Mouse (Mus musculus) limb, embryonic 11.5 days (tissue): ENCODE results near the gene Lrfn4. TPM values are rescaled to one million over a fixed set of nuclear protein-coding genes. Genes with fewer than 3 reads are reported as not detected.
"Not testable (repeated sequence)": the region's sequence is repeated elsewhere in the genome, so short reads cannot be mapped to it uniquely, and the experiment has no call there.

Experiments
- ATAC-seq: fragments of 200-750 bp; cut with Nextera tagmentation; 2 replicates; pipeline ENCODE4 v1.8.0; 2017; ENCODE audit warnings: low read depth; ENCODE audit not compliant: insufficient number of reproducible peaks, low FRiP score, low TSS enrichment
- DNase-seq: peaks from one replicate; pipeline ENCODE4 v3.0.0-alpha.2; 2015; ENCODE audit warnings: low spot score
- H3K27ac ChIP-seq: fragments of 300-500 bp; sonication (generic); replicated peaks from 2 replicates; pipeline ENCODE4 v1.5.1; 2014; ENCODE audit warnings: low read depth, mild to moderate bottlenecking, low read length
- H3K27me3 ChIP-seq: fragments of 300-500 bp; sonication (generic); 2 replicates; pipeline ENCODE4 v1.6.1; 2014; ENCODE audit warnings: mild to moderate bottlenecking, low read length, mixed read lengths; ENCODE audit not compliant: control insufficient read depth, insufficient read depth
- H3K36me3 ChIP-seq: fragments of 300-500 bp; sonication (generic); 2 replicates; pipeline ENCODE4 v1.6.1; 2014; ENCODE audit warnings: mild to moderate bottlenecking, low read length, moderate library complexity, mixed read lengths; ENCODE audit not compliant: control insufficient read depth, insufficient read depth
- H3K4me1 ChIP-seq: fragments of 300-500 bp; sonication (generic); 2 replicates; pipeline ENCODE4 v1.6.1; 2014; ENCODE audit warnings: low read length, mixed read lengths; ENCODE audit not compliant: control insufficient read depth, insufficient read depth
- H3K4me2 ChIP-seq: fragments of 300-500 bp; sonication (generic); 2 replicates; pipeline ENCODE4 v1.6.1; 2014; ENCODE audit warnings: low read depth, mild to moderate bottlenecking, moderate library complexity; ENCODE audit not compliant: severe bottlenecking
- H3K4me3 ChIP-seq: fragments of 300-500 bp; sonication (generic); 2 replicates; pipeline ENCODE4 v1.5.1; 2014; ENCODE audit warnings: low read depth, low read length
- H3K9ac ChIP-seq: fragments of 300-500 bp; sonication (generic); 2 replicates; pipeline ENCODE4 v1.6.1; 2014; ENCODE audit warnings: mild to moderate bottlenecking, low read length
- H3K9me3 ChIP-seq: fragments of 300-500 bp; sonication (generic); 2 replicates; pipeline ENCODE4 v1.6.1; 2016; ENCODE audit warnings: low read length; ENCODE audit not compliant: control insufficient read depth
- WGBS: fragments of 180-500 bp; shearing (Covaris S2); extraction: QIAGEN DNeasy Blood & Tissue Kit; methylation state at CpG from one replicate; pipeline ENCODE4 v1.1.7; 2014; 5-methylcytosine and 5-hydroxymethylcytosine counted together
- polyA plus RNA-seq: library from polyadenylated mRNA; unstranded; fragments of >200 nt; fragmentation: Nextera tagmentation; extraction: Ambion mirVana; gene quantifications from 2 replicates; pipeline ENCODE4 v1.2.1, GENCODE M21; 2014

The Lrfn4 gene
- polyA plus RNA-seq, 1 experiment from 2014 or later, result 8.9 TPM

DNA sequence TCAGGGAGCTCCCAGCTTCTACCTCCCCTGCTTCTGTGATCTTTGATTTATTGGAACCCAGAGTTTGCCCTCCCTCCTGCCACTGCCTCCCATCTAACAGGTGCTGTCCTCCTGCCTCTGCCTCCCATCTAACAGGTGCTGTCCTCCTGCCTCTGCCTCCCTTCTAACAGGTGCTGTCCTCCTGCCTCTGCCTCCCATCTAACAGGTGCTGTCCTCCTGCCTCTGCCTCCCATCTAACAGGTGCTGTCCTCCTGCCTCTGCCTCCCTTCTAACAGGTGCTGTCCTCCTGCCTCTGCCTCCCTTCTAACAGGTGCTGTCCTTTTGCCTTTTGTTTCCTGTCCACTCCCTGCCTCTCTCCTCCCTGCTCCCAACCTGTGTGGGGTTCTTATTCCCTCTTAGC lies 28.7 kb downstream of the Lrfn4 start:
- not testable (repeated sequence) for H3K9ac ChIP-seq, H3K4me1 ChIP-seq, ATAC-seq, DNase-seq, H3K36me3 ChIP-seq, H3K27me3 ChIP-seq, H3K9me3 ChIP-seq, H3K4me2 ChIP-seq, H3K4me3 ChIP-seq, H3K27ac ChIP-seq

- no peak overlapping the region for H3K4me2 ChIP-seq
- no peak overlapping the region for H3K27ac ChIP-seq
- no peak for ATAC-seq
- no peak overlapping the region for H3K9ac ChIP-seq
- 66% methylated on average over 2 of the region's 2 CpGs for WGBS
- no peaks in the 10 kb centered on the region for H3K9me3 ChIP-seq
- no peaks in the 10 kb centered on the region for H3K4me1 ChIP-seq
- no peaks in the 10 kb centered on the region for H3K27me3 ChIP-seq
- DNase-seq, result no peak
- no peaks in the 10 kb centered on the region for H3K36me3 ChIP-seq
- H3K4me3 ChIP-seq, result no peak overlapping the region
Measured at GRCm38 (mm10) chr19:4583856-4584255, 31.6 kb downstream of the Lrfn4 start.

DNA sequence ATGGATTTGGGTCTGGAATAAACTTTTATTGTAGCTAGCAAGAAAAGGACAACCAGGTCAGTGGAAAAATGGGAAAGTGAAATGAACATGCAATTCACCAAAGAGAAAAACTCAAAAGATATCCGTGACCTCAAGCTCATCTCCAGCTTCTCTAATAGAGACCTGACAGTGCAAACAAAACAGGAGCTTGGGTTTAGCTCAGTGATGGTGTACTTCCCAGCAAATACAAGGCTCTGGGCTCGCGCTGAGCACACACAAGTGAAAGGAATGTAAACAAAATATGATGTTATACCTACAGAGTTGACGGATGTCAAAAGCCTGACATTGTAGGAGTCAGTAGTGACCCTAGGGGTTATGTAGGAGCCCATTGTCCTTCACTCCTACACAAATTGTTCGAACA lies 36.2 kb downstream of the Lrfn4 start:
- H3K9ac ChIP-seq, result no peak overlapping the region

GRCm38 (mm10) chr19:4578799-4579198 lies 36.7 kb downstream of the Lrfn4 start:
- ATAC-seq, result no peak
- Histone ChIP-seq H3K4me2 (no peak overlapping the region), H3K4me3 (no peak overlapping the region), H3K9ac (no peak overlapping the region), H3K4me1 (no peaks in the 10 kb centered on the region), H3K9me3 (no peaks in the 10 kb centered on the region), H3K36me3 (no peaks in the 10 kb centered on the region), H3K27ac (no peak overlapping the region), H3K27me3 (no peaks in the 10 kb centered on the region)
- no peak for DNase-seq
- 70% methylated on average over 2 of the region's 2 CpGs for WGBS

More for the DNA sequence above, 36.2 kb downstream of the Lrfn4 start:
- no peak overlapping the region for H3K27ac ChIP-seq
- no peak overlapping the region for H3K4me3 ChIP-seq
- ATAC-seq, result no peak
- no peak for DNase-seq
- 88% methylated on average over 5 of the region's 5 CpGs for WGBS
- H3K36me3 ChIP-seq, result no peaks in the 10 kb centered on the region
- H3K4me2 ChIP-seq, result no peak overlapping the region
- no peaks in the 10 kb centered on the region for H3K4me1 ChIP-seq
- no peaks in the 10 kb centered on the region for H3K27me3 ChIP-seq
- no peaks in the 10 kb centered on the region for H3K9me3 ChIP-seq

GRCm38 (mm10) chr19:4573241-4573640 lies 42.2 kb downstream of the Lrfn4 start:
- Histone ChIP-seq H3K9me3 (no peaks in the 10 kb centered on the region), H3K4me1 (no peaks in the 10 kb centered on the region), H3K4me2 (no peak overlapping the region), H3K4me3 (no peak overlapping the region), H3K27ac (no peak overlapping the region), H3K9ac (no peak overlapping the region), H3K27me3 (no peaks in the 10 kb centered on the region), H3K36me3 (no peaks in the 10 kb centered on the region)
- no peak for DNase-seq
- 91% methylated on average over 1 of the region's 1 CpGs for WGBS
- no peak for ATAC-seq

- no peak overlapping the region for H3K27ac ChIP-seq
- no peaks in the 10 kb centered on the region for H3K36me3 ChIP-seq
- H3K9me3 ChIP-seq, result no peaks in the 10 kb centered on the region
- ATAC-seq (no peak), DNase-seq (no peak)
- H3K4me3 ChIP-seq, result no peak overlapping the region
- H3K4me1 ChIP-seq, result 0 out of 2 replicates have a peak, but pooled peaks cover 2% of the 10 kb centered on the region
- H3K9ac ChIP-seq, result no peak overlapping the region
- H3K27me3 ChIP-seq, result no peaks in the 10 kb centered on the region
- WGBS, result 90% methylated on average over 8 of the region's 8 CpGs
- no peak overlapping the region for H3K4me2 ChIP-seq
Measured at GRCm38 (mm10) chr19:4572467-4572866, 43.0 kb downstream of the Lrfn4 start.

- no peak overlapping the region for H3K4me2 ChIP-seq
Measured at GRCm38 (mm10) chr19:4572061-4572460, 43.4 kb downstream of the Lrfn4 start.

GRCm38 (mm10) chr19:4571658-4572057 lies 43.8 kb downstream of the Lrfn4 start:
- Histone ChIP-seq H3K4me1 (0 out of 2 replicates have a peak, but pooled peaks cover 2% of the 10 kb centered on the region), H3K36me3 (no peaks in the 10 kb centered on the region), H3K27ac (no peak overlapping the region), H3K9ac (no peak overlapping the region), H3K27me3 (no peaks in the 10 kb centered on the region), H3K4me3 (no peak overlapping the region), H3K4me2 (no peak overlapping the region), H3K9me3 (no peaks in the 10 kb centered on the region)
- no peak for ATAC-seq
- 78% methylated on average over 1 of the region's 1 CpGs for WGBS
- no peak for DNase-seq

More at GRCm38 (mm10) chr19:4572061-4572460, 43.4 kb downstream of the Lrfn4 start:
- Histone ChIP-seq H3K9me3 (no peaks in the 10 kb centered on the region), H3K4me3 (no peak overlapping the region), H3K9ac (no peak overlapping the region), H3K4me1 (0 out of 2 replicates have a peak, but pooled peaks cover 2% of the 10 kb centered on the region), H3K27me3 (no peaks in the 10 kb centered on the region), H3K36me3 (no peaks in the 10 kb centered on the region), H3K27ac (no peak overlapping the region)
- DNase-seq, result no peak
- no peak for ATAC-seq
- WGBS, result 76% methylated on average over 4 of the region's 4 CpGs

DNA sequence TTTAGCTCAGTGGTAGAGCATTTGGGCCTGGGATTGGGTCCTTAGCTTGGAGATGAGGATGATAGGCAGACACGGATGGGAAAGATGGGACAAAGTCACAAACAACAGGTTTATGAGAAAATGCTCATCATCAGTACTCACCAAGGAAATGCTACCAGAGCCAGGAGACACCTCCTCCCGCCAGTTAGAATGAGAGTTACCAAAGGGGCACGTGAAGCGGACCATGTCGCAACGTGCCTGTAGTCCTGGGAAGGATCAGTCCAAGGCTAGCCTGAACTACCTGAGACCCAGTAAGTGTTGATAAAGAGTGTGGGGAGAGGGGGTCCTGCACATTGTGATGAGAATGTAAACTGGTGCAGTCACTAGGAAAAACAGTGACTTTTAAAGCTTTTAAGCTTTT lies 44.7 kb downstream of the Lrfn4 start:
- 89% methylated on average over 6 of the region's 6 CpGs for whole genome bisulfite sequencing

More for the DNA sequence above, 44.7 kb downstream of the Lrfn4 start:
- Histone ChIP-seq H3K27ac (no peak overlapping the region), H3K27me3 (no peaks in the 10 kb centered on the region), H3K36me3 (no peaks in the 10 kb centered on the region), H3K4me1 (0 out of 2 replicates have a peak, but pooled peaks cover 2% of the 10 kb centered on the region), H3K4me3 (no peak overlapping the region), H3K9me3 (no peaks in the 10 kb centered on the region), H3K4me2 (no peak overlapping the region), H3K9ac (no peak overlapping the region)
- ATAC-seq, result no peak
- DNase-seq, result no peak
